Mouse (Mus musculus): ENCODE measurements around the gene Gm17349. TPM values are rescaled to one million over a fixed set of nuclear protein-coding genes. Genes with fewer than 3 reads are reported as not detected.
A peak's percentile ranks its signal among the peaks of the same experiment; 100 is the strongest.

Gm17349 gene
- polyA plus RNA-seq (2014; fragmentation: Nextera tagmentation; extraction: Ambion mirVana), result not detected in 2 replicates

DNA sequence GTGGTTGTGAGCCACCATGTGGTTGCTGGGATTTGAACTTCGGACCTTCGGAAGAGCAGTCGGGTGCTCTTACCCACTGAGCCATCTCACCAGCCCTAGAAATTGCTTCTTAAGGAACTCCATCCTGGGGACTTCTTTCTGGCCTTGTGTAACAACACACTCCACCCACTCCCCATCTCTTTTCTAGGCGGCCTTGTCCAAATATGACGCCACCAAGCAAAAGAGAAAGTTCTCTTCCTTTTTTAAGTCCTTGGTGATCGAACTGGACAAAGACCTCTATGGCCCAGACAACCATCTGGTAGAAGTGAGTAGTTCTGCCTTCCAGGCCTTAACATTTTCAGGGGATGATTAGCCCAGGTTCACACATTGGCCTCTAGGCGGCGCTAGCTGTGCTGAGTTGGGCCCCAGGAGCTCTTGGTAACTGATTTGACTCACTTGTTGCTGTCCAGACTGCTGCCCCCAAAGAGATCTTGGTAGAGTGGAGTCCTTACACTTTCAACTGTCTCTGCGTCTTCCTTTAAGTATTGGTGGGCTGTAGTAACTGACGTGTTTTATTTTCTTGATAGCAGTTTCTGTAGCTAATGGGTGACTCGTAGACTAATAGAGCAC is at the start of gene Gm17349:
Gene Gm17349 (minus strand): TSS at position 51 of the 609 bp plus-strand sequence.
- ATAC-seq (replicated peaks; ENCODE audit: insufficient number of reproducible peaks, low FRiP score, low TSS enrichment), result no peak
- 67% methylated on average over 11 of the region's 11 CpGs for WGBS (ENCODE audit: insufficient replicate concordance)
- peaks cover 38% of the 10 kb centered on the region for H3K4me1 ChIP-seq (ENCODE audit: control insufficient read depth, insufficient read depth, low read length)
- H3K27me3 ChIP-seq (ENCODE audit: control insufficient read depth, insufficient read depth, low read length), result no peaks in the 10 kb centered on the region
- no peaks in the 10 kb centered on the region for H3K9me3 ChIP-seq (replicated peaks; ENCODE audit: control insufficient read depth, low read length)
- peak within 1 kb of the TSS; percentile 55; the same call in 1 of the 2 replicates for H3K9ac ChIP-seq (ENCODE audit: low read depth, low read length)
- peaks cover 32% of the 10 kb centered on the region for H3K36me3 ChIP-seq (ENCODE audit: control insufficient read depth, insufficient read depth, low read length)
- H3K27ac ChIP-seq (ENCODE audit: low read depth, low read length), result peak within 1 kb of the TSS; percentile 98
- H3K4me3 ChIP-seq (ENCODE audit: low read depth, low read length), result peak within 1 kb of the TSS; percentile 8; the same call in 1 of the 2 replicates
- H3K4me2 ChIP-seq, result peak within 1 kb of the TSS; percentile 82

- ATAC-seq (replicated peaks; ENCODE audit: insufficient number of reproducible peaks, low FRiP score, low TSS enrichment), result no peak
- 0 out of 2 replicates have a peak, but pooled peaks cover 6% of the 10 kb centered on the region for H3K36me3 ChIP-seq (ENCODE audit: control insufficient read depth, insufficient read depth, low read length)
- H3K4me3 ChIP-seq (ENCODE audit: low read depth, low read length), result no peak overlapping the region
- H3K9ac ChIP-seq (ENCODE audit: low read depth, low read length), result no peak overlapping the region
- H3K4me2 ChIP-seq, result no peak overlapping the region
- H3K27ac ChIP-seq (ENCODE audit: low read depth, low read length), result no peak overlapping the region
- WGBS (ENCODE audit: insufficient replicate concordance), result 66% methylated on average over 3 of the region's 3 CpGs
- H3K27me3 ChIP-seq (ENCODE audit: control insufficient read depth, insufficient read depth, low read length), result no peaks in the 10 kb centered on the region
- H3K4me1 ChIP-seq (ENCODE audit: control insufficient read depth, insufficient read depth, low read length), result 0 out of 2 replicates have a peak, but pooled peaks cover 2% of the 10 kb centered on the region
- peaks cover 4% of the 10 kb centered on the region; the same call in 1 of the 2 replicates for H3K9me3 ChIP-seq (replicated peaks; ENCODE audit: control insufficient read depth, low read length)
These were observed 48.9 kb upstream of the Gm17349 start for GRCm38 (mm10) chr15:99754204-99754603.

GRCm38 (mm10) chr15:99740229-99740628 is 34.9 kb upstream of the Gm17349 start:
- 92% methylated on average over 4 of the region's 4 CpGs for WGBS (ENCODE audit: insufficient replicate concordance)
- no peaks in the 10 kb centered on the region for H3K4me1 ChIP-seq (ENCODE audit: control insufficient read depth, insufficient read depth, low read length)
- no peak overlapping the region for H3K9ac ChIP-seq (ENCODE audit: low read depth, low read length)

DNA sequence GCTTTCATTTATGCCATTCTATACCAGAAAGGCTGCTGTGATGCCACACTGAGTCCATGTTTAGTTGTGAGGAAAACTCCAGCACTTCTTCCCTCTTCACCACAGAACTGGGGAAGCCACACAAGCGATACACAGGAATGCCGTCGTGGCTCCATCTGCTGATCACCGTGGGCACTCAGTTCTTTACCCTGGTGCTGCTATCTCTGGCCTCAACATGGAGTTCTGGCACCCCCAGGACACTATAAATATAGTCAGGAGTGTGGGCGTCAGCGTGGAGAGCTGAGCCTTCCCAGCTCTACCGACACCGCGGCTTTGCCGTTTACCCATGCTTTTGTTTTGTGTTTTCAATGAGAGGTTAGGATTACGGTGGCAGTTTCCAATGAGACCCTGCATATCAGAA is 31.4 kb upstream of the Gm17349 start:
- Histone ChIP-seq H3K36me3 (ENCODE audit: control insufficient read depth, insufficient read depth, low read length) (peaks cover 16% of the 10 kb centered on the region), H3K4me1 (ENCODE audit: control insufficient read depth, insufficient read depth, low read length) (no peaks in the 10 kb centered on the region), H3K9ac (ENCODE audit: low read depth, low read length) (no peak overlapping the region), H3K27ac (ENCODE audit: low read depth, low read length) (no peak overlapping the region), H3K4me3 (ENCODE audit: low read depth, low read length) (no peak overlapping the region), H3K27me3 (ENCODE audit: control insufficient read depth, insufficient read depth, low read length) (no peaks in the 10 kb centered on the region), H3K4me2 (no peak overlapping the region), H3K9me3 (replicated peaks; ENCODE audit: control insufficient read depth, low read length) (no peaks in the 10 kb centered on the region)
- 85% methylated on average over 11 of the region's 11 CpGs for WGBS (ENCODE audit: insufficient replicate concordance)
- no peak for ATAC-seq (replicated peaks; ENCODE audit: insufficient number of reproducible peaks, low FRiP score, low TSS enrichment)

More at GRCm38 (mm10) chr15:99740229-99740628, 34.9 kb upstream of the Gm17349 start:
- ATAC-seq (replicated peaks; ENCODE audit: insufficient number of reproducible peaks, low FRiP score, low TSS enrichment), result no peak
- Histone ChIP-seq H3K4me3 (ENCODE audit: low read depth, low read length) (no peak overlapping the region), H3K27me3 (ENCODE audit: control insufficient read depth, insufficient read depth, low read length) (no peaks in the 10 kb centered on the region), H3K4me2 (no peak overlapping the region), H3K27ac (ENCODE audit: low read depth, low read length) (no peak overlapping the region), H3K36me3 (ENCODE audit: control insufficient read depth, insufficient read depth, low read length) (peaks cover 13% of the 10 kb centered on the region), H3K9me3 (replicated peaks; ENCODE audit: control insufficient read depth, low read length) (no peaks in the 10 kb centered on the region)

- ATAC-seq (replicated peaks; ENCODE audit: insufficient number of reproducible peaks, low FRiP score, low TSS enrichment), result no peak
- Histone ChIP-seq H3K9ac (ENCODE audit: low read depth, low read length) (no peak overlapping the region), H3K4me3 (ENCODE audit: low read depth, low read length) (no peak overlapping the region), H3K9me3 (replicated peaks; ENCODE audit: control insufficient read depth, low read length) (no peaks in the 10 kb centered on the region), H3K4me1 (ENCODE audit: control insufficient read depth, insufficient read depth, low read length) (no peaks in the 10 kb centered on the region), H3K27ac (ENCODE audit: low read depth, low read length) (no peak overlapping the region), H3K36me3 (ENCODE audit: control insufficient read depth, insufficient read depth, low read length) (peaks cover 15% of the 10 kb centered on the region), H3K27me3 (ENCODE audit: control insufficient read depth, insufficient read depth, low read length) (no peaks in the 10 kb centered on the region), H3K4me2 (no peak overlapping the region)
- 89% methylated on average over 2 of the region's 2 CpGs for WGBS (ENCODE audit: insufficient replicate concordance)
These were observed 30.3 kb upstream of the Gm17349 start for GRCm38 (mm10) chr15:99735631-99736030.

DNA sequence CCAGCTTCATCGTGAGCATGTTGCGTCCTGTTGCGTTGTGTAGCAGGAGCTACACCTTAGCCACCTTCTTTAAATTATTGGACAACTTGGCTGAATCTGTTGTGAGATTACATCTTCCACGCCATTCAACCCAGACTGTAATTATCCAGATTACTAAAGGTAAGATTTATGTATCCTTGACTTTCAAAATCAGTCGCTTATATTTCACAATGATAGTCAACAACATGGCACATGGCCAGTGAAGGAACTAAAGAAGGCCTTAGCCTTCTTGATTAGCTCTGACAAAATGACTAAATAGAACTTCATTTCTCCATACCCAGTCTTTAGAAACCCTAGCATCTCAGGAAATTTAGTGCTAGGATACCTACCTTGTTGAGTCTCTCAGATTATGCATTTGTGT is 27.9 kb upstream of the Gm17349 start:
- H3K9me3 ChIP-seq (replicated peaks; ENCODE audit: control insufficient read depth, low read length), result no peaks in the 10 kb centered on the region; the same call in 1 of the 2 replicates
- no peaks in the 10 kb centered on the region for H3K27me3 ChIP-seq (ENCODE audit: control insufficient read depth, insufficient read depth, low read length)
- H3K4me1 ChIP-seq (ENCODE audit: control insufficient read depth, insufficient read depth, low read length), result no peaks in the 10 kb centered on the region
- ATAC-seq (replicated peaks; ENCODE audit: insufficient number of reproducible peaks, low FRiP score, low TSS enrichment), result no peak
- no peak overlapping the region for H3K27ac ChIP-seq (ENCODE audit: low read depth, low read length)
- H3K36me3 ChIP-seq (ENCODE audit: control insufficient read depth, insufficient read depth, low read length), result peaks cover 15% of the 10 kb centered on the region
- no peak overlapping the region for H3K4me3 ChIP-seq (ENCODE audit: low read depth, low read length)
- H3K9ac ChIP-seq (ENCODE audit: low read depth, low read length), result no peak overlapping the region
- 90% methylated on average over 5 of the region's 5 CpGs for WGBS (ENCODE audit: insufficient replicate concordance)
- no peak overlapping the region for H3K4me2 ChIP-seq

DNA sequence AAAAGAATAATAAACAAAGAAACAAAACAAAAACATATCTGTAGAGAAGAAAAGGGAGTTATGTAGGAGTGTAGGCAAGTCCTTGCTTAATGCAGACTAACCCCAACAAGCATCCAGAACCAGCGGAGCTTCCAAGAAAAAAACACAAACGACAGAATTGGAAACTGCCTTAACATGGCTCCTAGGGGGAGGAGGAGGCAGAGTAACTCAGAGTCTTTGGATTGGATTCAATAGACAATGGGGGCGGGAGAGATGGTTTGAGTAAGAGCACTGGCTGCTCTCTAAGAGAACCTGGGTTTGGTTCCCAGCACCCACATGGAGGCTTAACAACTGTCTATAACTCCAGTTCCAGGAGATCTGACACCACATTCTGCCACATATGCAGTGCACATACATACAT is 26.4 kb upstream of the Gm17349 start:
- no peak for ATAC-seq (replicated peaks; ENCODE audit: insufficient number of reproducible peaks, low FRiP score, low TSS enrichment)
- WGBS (ENCODE audit: insufficient replicate concordance), result 88% methylated on average over 3 of the region's 3 CpGs
- Histone ChIP-seq H3K27ac (ENCODE audit: low read depth, low read length) (no peak overlapping the region), H3K4me2 (no peak overlapping the region), H3K4me1 (ENCODE audit: control insufficient read depth, insufficient read depth, low read length) (peaks cover 1% of the 10 kb centered on the region), H3K36me3 (ENCODE audit: control insufficient read depth, insufficient read depth, low read length) (peaks cover 19% of the 10 kb centered on the region), H3K9ac (ENCODE audit: low read depth, low read length) (no peak overlapping the region), H3K4me3 (ENCODE audit: low read depth, low read length) (no peak overlapping the region), H3K9me3 (replicated peaks; ENCODE audit: control insufficient read depth, low read length) (no peaks in the 10 kb centered on the region; the same call in 1 of the 2 replicates), H3K27me3 (ENCODE audit: control insufficient read depth, insufficient read depth, low read length) (no peaks in the 10 kb centered on the region)

DNA sequence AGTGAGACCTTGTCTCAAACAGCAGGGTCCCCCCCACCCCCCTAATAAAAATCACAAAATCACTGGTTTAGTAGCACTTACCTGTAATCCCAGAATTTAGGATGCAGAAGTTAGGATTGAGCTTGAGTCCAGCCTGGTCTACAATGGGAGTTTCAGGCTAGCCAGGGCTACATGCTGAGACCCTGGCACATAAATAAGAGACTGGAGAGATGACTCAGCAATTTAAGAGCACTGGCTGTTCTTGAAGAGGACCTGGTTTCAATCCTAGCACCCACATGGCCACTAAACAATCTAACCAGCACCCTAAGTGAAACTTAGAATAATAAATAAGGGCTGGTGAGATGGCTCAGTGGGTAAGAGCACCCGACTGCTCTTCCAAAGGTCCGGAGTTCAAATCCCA is 25.9 kb upstream of the Gm17349 start:
- Histone ChIP-seq H3K9ac (ENCODE audit: low read depth, low read length) (no peak overlapping the region), H3K4me3 (ENCODE audit: low read depth, low read length) (no peak overlapping the region), H3K9me3 (replicated peaks; ENCODE audit: control insufficient read depth, low read length) (no peaks in the 10 kb centered on the region; the same call in 1 of the 2 replicates), H3K27ac (ENCODE audit: low read depth, low read length) (no peak overlapping the region), H3K36me3 (ENCODE audit: control insufficient read depth, insufficient read depth, low read length) (peaks cover 19% of the 10 kb centered on the region), H3K27me3 (ENCODE audit: control insufficient read depth, insufficient read depth, low read length) (no peaks in the 10 kb centered on the region), H3K4me2 (no peak overlapping the region), H3K4me1 (ENCODE audit: control insufficient read depth, insufficient read depth, low read length) (peaks cover 4% of the 10 kb centered on the region)
- no peak for ATAC-seq (replicated peaks; ENCODE audit: insufficient number of reproducible peaks, low FRiP score, low TSS enrichment)
- WGBS (ENCODE audit: insufficient replicate concordance), result 87% methylated on average over 2 of the region's 2 CpGs
